Mouse (Mus musculus) megakaryocyte-erythroid progenitor cell, adult 5 weeks (primary cell): ENCODE results near the gene Prim1. TPM values are rescaled to one million over a fixed set of nuclear protein-coding genes. Genes with fewer than 3 reads are reported as not detected.

ENCODE experiments used
- polyA plus RNA-seq: library from polyadenylated mRNA; stranded (reverse); fragments of >175 nt; gene quantifications from 2 replicates; pipeline ENCODE4 v1.2.3, GENCODE M21; 2012

Gene Prim1
- 4.3 and 6.6 TPM in 2 replicates for polyA plus RNA-seq

DNA sequence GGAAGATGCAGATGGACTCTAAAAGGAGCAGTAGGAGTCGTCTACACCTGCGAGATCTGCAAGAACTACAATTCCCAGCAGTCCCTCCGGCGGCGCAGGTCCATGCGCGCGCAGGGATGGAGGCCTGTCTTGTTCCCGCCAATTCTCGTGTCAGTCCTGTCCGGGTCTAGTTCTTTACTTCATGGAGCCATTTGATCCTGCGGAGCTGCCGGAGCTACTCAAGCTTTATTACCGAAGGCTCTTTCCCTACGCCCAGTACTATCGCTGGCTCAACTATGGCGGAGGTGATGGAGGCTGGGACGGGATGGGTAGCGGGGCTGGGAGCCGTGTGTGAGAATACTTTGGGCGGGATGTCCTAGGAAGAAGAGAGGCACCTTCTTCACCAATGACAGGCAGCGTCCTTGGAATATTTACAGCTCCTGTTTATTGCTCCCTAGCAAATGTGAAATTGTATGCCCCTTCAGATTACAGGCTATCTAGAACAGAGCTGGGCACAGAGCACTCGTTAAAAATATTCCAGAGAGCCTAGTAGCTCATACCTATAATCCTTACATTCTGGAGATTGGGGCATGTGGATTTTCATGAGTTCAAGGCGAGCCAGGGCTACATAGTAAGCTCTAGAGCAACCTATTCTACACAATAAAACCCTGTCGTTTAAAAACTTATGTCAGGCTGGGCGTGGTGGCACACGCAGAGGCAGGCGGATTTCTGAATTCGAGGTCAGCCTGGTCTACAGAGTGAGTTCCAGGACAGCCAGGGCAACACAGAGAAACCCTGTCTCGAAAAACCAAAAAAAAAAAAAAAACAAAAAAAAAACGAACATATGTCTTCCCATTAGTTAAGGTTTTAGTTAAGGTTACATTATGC is at the start of gene Prim1:
Gene Prim1, plus strand, starts transcription at position 101 of the 867 bp plus-strand sequence.

DNA sequence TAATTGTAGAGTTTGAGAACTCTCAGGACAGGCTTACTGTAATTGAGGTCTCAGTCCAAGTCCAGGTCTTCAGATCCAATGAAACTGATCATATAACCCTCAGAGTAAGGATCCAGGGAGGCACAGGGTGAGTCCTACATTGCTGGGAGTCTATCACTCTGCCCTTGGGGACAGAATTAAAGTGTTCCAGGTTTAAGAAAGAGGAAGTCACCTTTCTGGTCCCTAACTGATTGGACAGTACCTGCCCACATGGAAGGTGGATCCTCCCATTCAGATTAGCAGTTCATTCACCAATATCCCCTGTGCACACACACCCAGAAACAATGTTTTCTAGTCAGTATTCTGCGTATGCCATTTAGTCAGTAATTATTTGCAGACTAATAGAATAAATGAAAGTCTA is 7.5 kb upstream of the Prim1 start, which contains the start of gene Hsd17b6:
Gene Hsd17b6, minus strand, starts transcription at position 166 of the 400 bp plus-strand sequence.

DNA sequence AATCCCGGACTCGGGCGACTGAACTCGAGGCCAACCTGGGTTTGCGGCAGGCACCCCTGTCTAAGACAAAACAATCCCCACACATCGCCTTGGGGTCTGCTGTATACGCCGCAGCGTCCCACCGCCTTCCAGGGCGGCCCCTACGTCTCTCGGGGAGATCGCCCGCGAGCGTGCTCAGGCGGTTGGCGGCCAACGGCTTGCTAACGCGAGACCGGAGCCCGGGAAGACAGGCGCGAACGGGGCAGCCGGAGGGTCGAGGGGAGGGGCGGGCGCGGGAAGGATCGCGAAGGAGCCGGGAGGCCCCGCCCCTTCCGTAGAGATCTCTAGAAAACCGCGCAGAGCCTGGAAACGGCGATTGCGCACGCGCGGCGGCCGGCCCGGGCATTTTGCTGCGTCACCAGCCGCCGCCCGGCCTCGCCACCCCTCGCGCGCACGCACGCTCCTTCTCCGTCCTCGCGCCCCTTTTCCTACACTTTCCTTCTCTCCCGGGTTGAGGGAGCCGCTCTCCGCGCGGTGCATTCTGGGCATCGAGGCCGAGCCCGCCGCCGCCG is 43.7 kb downstream of the Prim1 start, which contains the start of gene Ptges3:
Gene Ptges3, plus strand, starts transcription at position 354 of the 551 bp plus-strand sequence.

Other genes starting within 250 kb of the Prim1 start
- not detected in 2 replicates for gene Rdh9, start 238.8 kb upstream of the Prim1 start, polyA plus RNA-seq
- 0.03 TPM in 1 of 2 replicates, not detected in the other for gene Rdh16, start 214.0 kb upstream of the Prim1 start, polyA plus RNA-seq
- gene Rdh19, start 165.2 kb upstream of the Prim1 start, polyA plus RNA-seq, result not detected in 2 replicates
- not detected in 2 replicates for gene Rdh16f2, start 148.7 kb upstream of the Prim1 start, polyA plus RNA-seq
- gene Rdh7, start 126.4 kb upstream of the Prim1 start, polyA plus RNA-seq, result not detected in 2 replicates
- not detected in 2 replicates for gene Sdr9c7, start 116.7 kb upstream of the Prim1 start, polyA plus RNA-seq
- not detected in 2 replicates for gene Hsd17b6, start 7.6 kb upstream of the Prim1 start, polyA plus RNA-seq
- gene Naca, start 20.4 kb downstream of the Prim1 start, polyA plus RNA-seq, result 157 and 192 TPM in 2 replicates
- gene Ptges3, start 43.8 kb downstream of the Prim1 start, polyA plus RNA-seq, result 176 and 198 TPM in 2 replicates
- 1,291 and 1,395 TPM in 2 replicates for gene Atp5b, start 68.1 kb downstream of the Prim1 start, polyA plus RNA-seq
- gene Baz2a, start 76.4 kb downstream of the Prim1 start, polyA plus RNA-seq, result 22.0 and 31.0 TPM in 2 replicates
- gene Rbms2, start 165.1 kb downstream of the Prim1 start, polyA plus RNA-seq, result 6.4 and 7.7 TPM in 2 replicates
- 1.2 and 2.4 TPM in 2 replicates for gene Gls2, start 179.3 kb downstream of the Prim1 start, polyA plus RNA-seq
- gene Spryd4, start 196.6 kb downstream of the Prim1 start, polyA plus RNA-seq, result 2.2 and 3.2 TPM in 2 replicates
- 0.21 and 0.27 TPM in 2 replicates for gene Mip, start 210.7 kb downstream of the Prim1 start, polyA plus RNA-seq
- 37.8 and 58.1 TPM in 2 replicates for gene Timeless, start 216.9 kb downstream of the Prim1 start, polyA plus RNA-seq
- 0.14 and 0.30 TPM in 2 replicates for gene Apon, start 238.9 kb downstream of the Prim1 start, polyA plus RNA-seq